ENCODE assay signal across 22 mouse cellular contexts in the genomic region with DNA sequence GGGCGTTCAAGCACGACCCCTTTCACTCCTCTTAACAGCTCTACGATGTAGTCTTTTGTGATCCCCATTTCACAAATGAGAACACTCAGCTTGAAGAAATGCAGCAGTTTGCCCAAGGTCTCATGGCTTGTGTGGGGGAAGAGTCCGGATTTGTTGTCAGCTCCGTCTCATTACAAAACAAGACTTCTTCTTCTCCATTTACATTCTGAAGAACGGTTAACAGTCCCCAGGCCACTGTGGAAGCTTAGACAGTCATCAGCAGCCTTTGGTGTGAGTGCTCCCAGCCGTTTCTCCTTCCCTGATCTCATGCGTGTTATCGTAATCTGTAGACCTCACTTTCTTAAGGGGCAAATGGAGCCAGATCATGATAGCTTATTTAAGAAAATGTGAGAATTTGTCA.
"Had no signal": no experiment of that assay in that cellular context is flagged by ENCODE, and none has a peak within 500 bp of the region (broad histone marks: within the 10 kb centered on the region; RNA-seq: fewer than 3 reads in every experiment).

No protein-coding gene starts in this region.

- H3K9me3 ChIP-seq: heart, embryonic 10.5 days; heart, embryonic 12.5 days; hindbrain, embryonic 13.5 days; hindbrain, embryonic 15.5 days; intestine, embryonic 15.5 days; limb, embryonic 10.5 days; limb, embryonic 12.5 days; liver, embryonic 13.5 days; liver, embryonic 15.5 days had no signal

- H3K4me2 ChIP-seq: heart, embryonic 12.5 days; hindbrain, embryonic 13.5 days; hindbrain, embryonic 15.5 days; intestine, embryonic 15.5 days; limb, embryonic 12.5 days; liver, embryonic 11.5 days; liver, embryonic 13.5 days; liver, embryonic 15.5 days had no signal

- H3K27me3 ChIP-seq: heart, embryonic 12.5 days; hindbrain, embryonic 13.5 days; hindbrain, embryonic 15.5 days; intestine, embryonic 15.5 days; limb, embryonic 12.5 days; liver, embryonic 13.5 days; liver, embryonic 15.5 days had no signal

- H3K4me3 ChIP-seq: heart, embryonic 10.5 days; heart, embryonic 12.5 days; hindbrain, embryonic 13.5 days; hindbrain, embryonic 15.5 days; intestine, embryonic 15.5 days; left cerebral cortex, adult 2 months; limb, embryonic 10.5 days; limb, embryonic 12.5 days; liver, embryonic 13.5 days; liver, embryonic 15.5 days had no signal

- DNase-seq: forebrain, postnatal 0 days; gastrocnemius, postnatal 14 days; gastrocnemius, postnatal 36 days; heart, adult 18-20 months; heart, postnatal 10 days; heart, postnatal 36 days; kidney, adult 9 months; kidney, postnatal 25 days; liver; liver, embryonic 13.5 days had no signal

- H3K36me3 ChIP-seq: heart, embryonic 10.5 days; heart, embryonic 12.5 days; hindbrain, embryonic 13.5 days; hindbrain, embryonic 15.5 days; intestine, embryonic 15.5 days; limb, embryonic 10.5 days; limb, embryonic 12.5 days; liver, embryonic 13.5 days; liver, embryonic 15.5 days had no signal

- ATAC-seq: forebrain, postnatal 0 days; hindbrain, postnatal 0 days; intestine, embryonic 15.5 days; intestine, postnatal 0 days had no signal

- H3K4me1 ChIP-seq: hindbrain, embryonic 13.5 days; hindbrain, embryonic 15.5 days; intestine, embryonic 15.5 days; limb, embryonic 10.5 days; limb, embryonic 12.5 days; liver, embryonic 13.5 days; liver, embryonic 15.5 days had no signal

- H3K9ac ChIP-seq: forebrain, postnatal 0 days; heart, embryonic 12.5 days; hindbrain, embryonic 13.5 days; hindbrain, embryonic 15.5 days; intestine, embryonic 15.5 days; limb, embryonic 12.5 days; liver, embryonic 13.5 days; liver, embryonic 15.5 days had no signal

- H3K27ac ChIP-seq: heart, embryonic 10.5 days; hindbrain, embryonic 13.5 days; hindbrain, embryonic 15.5 days; hindbrain, postnatal 0 days; intestine, embryonic 15.5 days; left cerebral cortex, adult 2 months; limb, embryonic 10.5 days; limb, embryonic 12.5 days; liver, embryonic 13.5 days; liver, embryonic 15.5 days had no signal
